Mouse (Mus musculus) kidney, embryonic 14.5 days (tissue): Measurements from ENCODE around the gene 9930111J21Rik2. TPM values are rescaled to one million over a fixed set of nuclear protein-coding genes. Genes with fewer than 3 reads are reported as not detected.

Experiments
- ATAC-seq: fragments of 200-750 bp; cut with Nextera tagmentation; 2 replicates; pipeline ENCODE4 v1.8.0; 2017; ENCODE audit warnings: moderate number of reproducible peaks, mild to moderate bottlenecking, moderate TSS enrichment, moderate library complexity; ENCODE audit not compliant: low FRiP score, low TSS enrichment
- H3K27ac ChIP-seq: fragments of 300-500 bp; sonication (generic); 2 replicates; pipeline ENCODE4 v1.5.1; 2014; ENCODE audit warnings: low read depth, mild to moderate bottlenecking, low read length, moderate library complexity, mixed read lengths
- H3K27me3 ChIP-seq: fragments of 300-500 bp; sonication (generic); 2 replicates; pipeline ENCODE4 v1.6.1; 2014; ENCODE audit warnings: mild to moderate bottlenecking, low read length; ENCODE audit not compliant: control insufficient read depth, insufficient read depth
- H3K36me3 ChIP-seq: fragments of 300-500 bp; sonication (generic); 2 replicates; pipeline ENCODE4 v1.6.1; 2014; ENCODE audit warnings: low read length, mixed read lengths; ENCODE audit not compliant: control insufficient read depth, insufficient read depth
- H3K4me1 ChIP-seq: fragments of 300-500 bp; sonication (generic); 2 replicates; pipeline ENCODE4 v1.6.1; 2014; ENCODE audit warnings: low read length, mixed read lengths; ENCODE audit not compliant: control insufficient read depth, insufficient read depth
- H3K4me2 ChIP-seq: fragments of 300-500 bp; sonication (generic); replicated peaks from 2 replicates; pipeline ENCODE4 v1.6.1; 2014; ENCODE audit warnings: low read depth, mild to moderate bottlenecking, low read length
- H3K4me3 ChIP-seq: fragments of 300-500 bp; sonication (generic); 2 replicates; pipeline ENCODE4 v1.5.1; 2014; ENCODE audit warnings: mild to moderate bottlenecking, low read length
- H3K9ac ChIP-seq: fragments of 300-500 bp; sonication (generic); 2 replicates; pipeline ENCODE4 v1.6.1; 2014; ENCODE audit warnings: low read depth, mild to moderate bottlenecking, low read length, moderate library complexity
- H3K9me3 ChIP-seq: fragments of 300-500 bp; sonication (generic); 2 replicates; pipeline ENCODE4 v1.6.1; 2016; ENCODE audit warnings: low read length; ENCODE audit not compliant: control insufficient read depth
- WGBS: fragments of 180-500 bp; shearing (Covaris S2); extraction: QIAGEN DNeasy Blood & Tissue Kit; methylation state at CpG from one replicate; pipeline ENCODE4 v1.1.7; 2014; 5-methylcytosine and 5-hydroxymethylcytosine counted together
- polyA plus RNA-seq: library from polyadenylated mRNA; unstranded; fragments of >200 nt; fragmentation: Nextera tagmentation; extraction: Ambion mirVana; gene quantifications from 2 replicates; pipeline ENCODE4 v1.2.1, GENCODE M21; 2014

Gene 9930111J21Rik2
- polyA plus RNA-seq, 1 experiment from 2014 or later, result 0.39 TPM

- H3K4me3 ChIP-seq, result no peak overlapping the region
- H3K9me3 ChIP-seq, result no peaks in the 10 kb centered on the region
- 90% methylated on average over 3 of the region's 3 CpGs for WGBS
- no peak for ATAC-seq
- H3K9ac ChIP-seq, result no peak overlapping the region
- H3K36me3 ChIP-seq, result no peaks in the 10 kb centered on the region
- H3K27ac ChIP-seq, result no peak overlapping the region
- H3K4me2 ChIP-seq, result no peak overlapping the region
- no peaks in the 10 kb centered on the region for H3K27me3 ChIP-seq
- 0 out of 2 replicates have a peak, but pooled peaks cover 3% of the 10 kb centered on the region for H3K4me1 ChIP-seq
Observed at GRCm38 (mm10) chr11:49089735-49090507, 38.9 kb upstream of the 9930111J21Rik2 start.

- no peak overlapping the region for H3K4me2 ChIP-seq
- no peaks in the 10 kb centered on the region for H3K27me3 ChIP-seq
- H3K4me1 ChIP-seq, result 0 out of 2 replicates have a peak, but pooled peaks cover 3% of the 10 kb centered on the region
- 85% methylated on average over 5 of the region's 5 CpGs for WGBS
- no peak overlapping the region for H3K9ac ChIP-seq
- no peak overlapping the region for H3K4me3 ChIP-seq
- ATAC-seq, result no peak
- no peaks in the 10 kb centered on the region for H3K36me3 ChIP-seq
- H3K27ac ChIP-seq, result no peak overlapping the region
- H3K9me3 ChIP-seq, result no peaks in the 10 kb centered on the region
Observed at GRCm38 (mm10) chr11:49088990-49089652, 38.1 kb upstream of the 9930111J21Rik2 start.

DNA sequence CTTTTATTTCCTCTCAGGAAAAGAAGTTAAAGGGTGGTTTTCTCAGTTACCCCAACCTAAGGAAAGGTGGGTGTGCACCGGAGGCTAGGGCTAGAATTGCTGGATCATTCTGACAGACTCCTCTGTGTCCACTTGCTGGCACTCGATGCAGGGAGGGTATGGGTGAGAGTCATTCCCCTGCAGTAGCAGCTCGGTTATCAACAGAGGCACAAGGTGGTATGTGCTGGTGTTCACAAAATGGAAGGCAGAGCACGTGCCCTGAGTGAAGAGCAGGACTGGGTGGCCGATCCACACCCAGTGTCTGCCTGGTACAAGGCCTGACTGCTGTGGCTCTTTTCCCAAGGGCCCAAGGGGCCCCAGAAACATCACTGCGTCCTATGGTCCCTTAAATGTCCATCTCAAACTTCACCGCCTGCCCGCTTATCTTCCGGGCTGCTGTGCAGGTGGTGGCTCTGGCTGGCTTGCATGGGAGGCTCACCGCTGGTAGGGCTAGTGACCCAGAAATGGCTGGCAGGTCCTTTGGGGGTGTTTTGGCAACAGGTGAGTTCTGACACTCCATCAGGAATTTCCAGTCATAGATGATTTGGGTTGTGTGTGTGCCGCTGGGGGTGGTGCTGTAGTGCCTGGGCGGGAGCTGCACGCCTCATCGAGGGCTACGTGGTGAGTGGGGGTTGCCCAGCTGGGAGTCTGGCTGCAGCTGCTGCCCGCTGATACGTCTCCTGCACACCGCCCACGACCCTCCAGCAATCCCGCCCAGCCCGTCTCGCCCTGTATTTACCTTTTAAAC lies 37.0 kb upstream of the 9930111J21Rik2 start:
- H3K36me3 ChIP-seq, result no peaks in the 10 kb centered on the region
- whole genome bisulfite sequencing, result 46% methylated on average over 22 of the region's 22 CpGs
- no peaks in the 10 kb centered on the region for H3K9me3 ChIP-seq
- peak overlapping the region; percentile 9; the same call in 1 of the 2 replicates for H3K4me2 ChIP-seq
- H3K27ac ChIP-seq, result no peak overlapping the region
- no peak overlapping the region for H3K9ac ChIP-seq
- no peaks in the 10 kb centered on the region for H3K27me3 ChIP-seq
- ATAC-seq, result peak; percentile 86
- H3K4me3 ChIP-seq, result 0 out of 2 replicates have a peak overlapping the region, but pooled peaks have one; percentile 3
- H3K4me1 ChIP-seq, result 0 out of 2 replicates have a peak, but pooled peaks cover 3% of the 10 kb centered on the region

GRCm38 (mm10) chr11:49086858-49087361 lies 35.9 kb upstream of the 9930111J21Rik2 start:
- 81% methylated on average over 6 of the region's 6 CpGs for WGBS
- no peaks in the 10 kb centered on the region for H3K27me3 ChIP-seq
- ATAC-seq, result no peak

GRCm38 (mm10) chr11:49084875-49085274 lies 33.8 kb upstream of the 9930111J21Rik2 start:
- Histone ChIP-seq H3K9ac (no peak overlapping the region), H3K36me3 (no peaks in the 10 kb centered on the region), H3K4me3 (no peak overlapping the region), H3K9me3 (no peaks in the 10 kb centered on the region), H3K27me3 (no peaks in the 10 kb centered on the region), H3K4me2 (no peak overlapping the region), H3K4me1 (0 out of 2 replicates have a peak, but pooled peaks cover 3% of the 10 kb centered on the region), H3K27ac (no peak overlapping the region)
- WGBS, result 42% methylated on average over 3 of the region's 3 CpGs
- ATAC-seq, result no peak

More at GRCm38 (mm10) chr11:49086858-49087361, 35.9 kb upstream of the 9930111J21Rik2 start:
- 0 out of 2 replicates have a peak, but pooled peaks cover 3% of the 10 kb centered on the region for H3K4me1 ChIP-seq
- no peaks in the 10 kb centered on the region for H3K9me3 ChIP-seq
- no peaks in the 10 kb centered on the region for H3K36me3 ChIP-seq
- no peak overlapping the region for H3K4me2 ChIP-seq
- H3K27ac ChIP-seq, result no peak overlapping the region
- H3K4me3 ChIP-seq, result no peak overlapping the region
- no peak overlapping the region for H3K9ac ChIP-seq

GRCm38 (mm10) chr11:49084385-49084784 lies 33.3 kb upstream of the 9930111J21Rik2 start:
- Histone ChIP-seq H3K9me3 (no peaks in the 10 kb centered on the region), H3K4me3 (no peak overlapping the region), H3K4me1 (0 out of 2 replicates have a peak, but pooled peaks cover 3% of the 10 kb centered on the region), H3K36me3 (no peaks in the 10 kb centered on the region), H3K4me2 (no peak overlapping the region), H3K9ac (no peak overlapping the region), H3K27me3 (no peaks in the 10 kb centered on the region), H3K27ac (no peak overlapping the region)
- ATAC-seq, result no peak
- WGBS, result 68% methylated on average over 1 of the region's 1 CpGs

- Histone ChIP-seq H3K4me1 (0 out of 2 replicates have a peak, but pooled peaks cover 3% of the 10 kb centered on the region), H3K36me3 (no peaks in the 10 kb centered on the region), H3K4me3 (no peak overlapping the region), H3K27ac (no peak overlapping the region), H3K9me3 (no peaks in the 10 kb centered on the region), H3K4me2 (no peak overlapping the region), H3K9ac (no peak overlapping the region), H3K27me3 (no peaks in the 10 kb centered on the region)
- no peak for ATAC-seq
- 76% methylated on average over 3 of the region's 3 CpGs for WGBS
Observed at GRCm38 (mm10) chr11:49083808-49084207, 32.8 kb upstream of the 9930111J21Rik2 start.

GRCm38 (mm10) chr11:49083146-49083545 lies 32.1 kb upstream of the 9930111J21Rik2 start:
- 93% methylated on average over 1 of the region's 1 CpGs for WGBS
- H3K9me3 ChIP-seq, result no peaks in the 10 kb centered on the region

More at GRCm38 (mm10) chr11:49083146-49083545, 32.1 kb upstream of the 9930111J21Rik2 start:
- 0 out of 2 replicates have a peak, but pooled peaks cover 3% of the 10 kb centered on the region for H3K4me1 ChIP-seq
- H3K4me2 ChIP-seq, result no peak overlapping the region
- no peak overlapping the region for H3K4me3 ChIP-seq
- H3K9ac ChIP-seq, result no peak overlapping the region
- H3K27ac ChIP-seq, result no peak overlapping the region
- no peak for ATAC-seq
- H3K36me3 ChIP-seq, result no peaks in the 10 kb centered on the region
- no peaks in the 10 kb centered on the region for H3K27me3 ChIP-seq
